Mouse (Mus musculus) embryo, embryonic 10.5 days (tissue): ENCODE measurements around the gene Tjp3.
"Not testable (repeated sequence)": the region's sequence is repeated elsewhere in the genome, so short reads cannot be mapped to it uniquely, and the experiment has no call there.

Experiments used
- DNase-seq: peaks from one replicate; pipeline ENCODE4 v3.0.0-alpha.2; 2015; ENCODE audit warnings: low spot score

The Tjp3 gene

DNA sequence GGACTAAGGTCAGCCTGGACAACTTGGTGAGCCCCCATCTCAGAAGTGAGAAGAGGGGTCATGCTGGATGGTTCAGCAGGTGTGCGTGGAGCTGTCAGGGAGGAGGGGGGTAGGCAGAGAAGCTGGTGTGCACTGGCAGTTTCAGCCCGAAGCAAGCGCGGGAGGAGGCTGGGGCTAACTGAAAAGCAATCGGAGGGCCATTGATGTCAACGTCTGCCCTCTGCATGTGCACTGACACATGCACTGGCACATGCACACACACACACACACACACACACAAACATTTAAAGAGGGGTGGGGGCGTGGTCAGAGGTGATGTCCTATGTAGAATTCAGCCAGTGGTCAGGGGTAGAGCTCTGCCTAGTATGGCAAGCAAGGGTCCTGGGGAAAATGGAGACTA lies 59.9 kb downstream of the Tjp3 start:
- DNase-seq = no peak

- peak; percentile 67 for DNase-seq
Measured at GRCm38 (mm10) chr10:81230438-81231332, 60.7 kb downstream of the Tjp3 start, which contains the start of gene Atcay. TSS of gene Atcay (minus strand) at chr10:81230833.

- DNase-seq = no peak
Measured at GRCm38 (mm10) chr10:81229735-81230437, 61.5 kb downstream of the Tjp3 start.

GRCm38 (mm10) chr10:81223731-81224130 lies 67.7 kb downstream of the Tjp3 start:
- DNase-seq = not testable (repeated sequence)
